7 mouse cellular contexts compared by ENCODE assay signal in genomic region chrX:42068875-42069257, GRCm38 (mm10). TPM values are rescaled to one million over a fixed set of nuclear protein-coding genes. Genes with fewer than 3 reads are reported as not detected.
DNase-seq lines count a peak whose midpoint lies in the region; ATAC-seq lines count a peak whose summit lies in the region.

No protein-coding gene starts in this region.

- peaks cover 18% of the 10 kb centered on the region for H3K36me3 ChIP-seq in forebrain, embryonic 10.5 days (replicated peaks)
- H3K36me3 ChIP-seq in kidney, embryonic 16.5 days (ENCODE audit: insufficient read depth, low read length), result no peaks in the 10 kb centered on the region

- peak overlapping the region; percentile 69 for H3K9ac ChIP-seq in kidney, embryonic 16.5 days (replicated peaks; ENCODE audit: low read length)

- DNase-seq in CD4-positive helper T cell, adult 2 months (ENCODE audit: low read depth, low spot score), result peak; percentile 36
- DNase-seq in ES-CJ7 (ENCODE audit: low read depth, low spot score), result peak; percentile 6
- no peak for DNase-seq in forebrain, embryonic 10.5 days (ENCODE audit: extremely low spot score, low spot score)
- no peak for DNase-seq in urinary bladder, adult 18-20 months (ENCODE audit: low spot score in 2 of 2)
- DNase-seq in adrenal gland, postnatal 4 days (ENCODE audit: low spot score in 2 of 2), result no peak

- H3K9me3 ChIP-seq in forebrain, embryonic 10.5 days, result no peaks in the 10 kb centered on the region
- no peaks in the 10 kb centered on the region for H3K9me3 ChIP-seq in kidney, embryonic 16.5 days (ENCODE audit: low read length)

- H3K27ac ChIP-seq in forebrain, embryonic 10.5 days, result peak overlapping the region; percentile 93
- H3K27ac ChIP-seq in kidney, embryonic 16.5 days (ENCODE audit: low read length), result peak overlapping the region; percentile 94

- peak; percentile 40 for ATAC-seq in kidney, embryonic 16.5 days (ENCODE audit: low FRiP score, low TSS enrichment)
- ATAC-seq in megakaryocyte-erythroid progenitor cell, adult 5-6 weeks (replicated peaks; ENCODE audit: low FRiP score, low TSS enrichment, poor library complexity, severe bottlenecking), result peak; percentile 38; the same call in 1 of the 2 replicates

- H3K27me3 ChIP-seq in forebrain, embryonic 10.5 days (ENCODE audit: poor library complexity, severe bottlenecking), result no peaks in the 10 kb centered on the region
- no peaks in the 10 kb centered on the region for H3K27me3 ChIP-seq in kidney, embryonic 16.5 days (ENCODE audit: insufficient read depth, low read length)

- H3K4me3 ChIP-seq in forebrain, embryonic 10.5 days, result peak overlapping the region; percentile 54
- H3K4me3 ChIP-seq in kidney, embryonic 16.5 days (ENCODE audit: low read length), result peak overlapping the region; percentile 55

- H3K4me1 ChIP-seq in forebrain, embryonic 10.5 days, result no peaks in the 10 kb centered on the region
- H3K4me1 ChIP-seq in kidney, embryonic 16.5 days (ENCODE audit: insufficient read depth, low read length), result peaks cover 5% of the 10 kb centered on the region; the same call in 1 of the 2 replicates

- peak overlapping the region; percentile 55 for H3K4me2 ChIP-seq in kidney, embryonic 16.5 days (replicated peaks; ENCODE audit: low read depth, low read length)

- 19% methylated on average over 3 of the region's 3 CpGs for WGBS in forebrain, embryonic 10.5 days
- 15% methylated on average over 3 of the region's 3 CpGs for whole genome bisulfite sequencing in kidney, embryonic 16.5 days

RNA-seq across cellular contexts. Expression of gene Xiap, which starts 9.4 kb away (rescaled TPM):
- 10.6 and 11.6 TPM in 2 replicates for polyA plus RNA-seq in forebrain, embryonic 10.5 days (2016; fragmentation: Nextera tagmentation; extraction: Ambion mirVana)
- 12.0 and 14.7 TPM in 2 replicates for polyA plus RNA-seq in kidney, embryonic 16.5 days (2015; fragmentation: Nextera tagmentation; extraction: Ambion mirVana)
- total RNA-seq in megakaryocyte-erythroid progenitor cell, adult 5-6 weeks (2014; fragmentation: Nextera tagmentation), result 25.4 and 30.4 TPM in 2 replicates
- total RNA-seq in megakaryocyte-erythroid progenitor cell, adult 5-6 weeks (2017), result 31.5 and 35.6 TPM in 2 replicates
- 10 to 100 TPM; 67.7 to 69.9 TPM for total RNA-seq in adrenal gland, postnatal 4 days (2021)

Comparison
In these comparisons a context has a peak if more than half of its experiments do, and no peak if none do; other contexts are left out.
1. DNase-seq: peak in CD4-positive helper T cell, adult 2 months (single experiment) and ES-CJ7 (single experiment); none in forebrain, embryonic 10.5 days (single experiment), urinary bladder, adult 18-20 months (0 of 2) and adrenal gland, postnatal 4 days (0 of 2).